Mouse (Mus musculus): ENCODE measurements around the gene Zmynd15.

DNA sequence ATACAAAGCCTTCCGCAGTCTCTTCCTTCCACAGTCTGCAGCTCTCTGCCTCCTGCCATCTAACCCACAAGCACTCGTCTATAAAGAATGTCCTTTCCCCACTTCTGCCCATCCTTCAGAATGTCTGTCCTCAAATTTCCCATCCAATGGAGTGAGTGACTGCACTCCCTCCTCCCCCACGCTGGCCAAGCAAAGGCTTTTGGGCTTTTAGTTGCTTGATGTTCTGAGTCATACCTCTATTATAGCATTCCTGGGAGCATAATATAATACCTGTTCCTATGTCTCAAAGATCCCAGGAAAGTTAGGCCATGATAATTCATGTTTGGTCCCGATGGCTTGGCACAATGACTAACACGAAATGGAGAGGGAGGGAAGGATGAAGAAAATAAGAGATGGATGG, 27.7 kb upstream of the Zmynd15 start:
- TF ChIP-seq CTCF (IDR thresholded peaks at IDR 0.05; ENCODE audit: control insufficient read depth, insufficient read depth, low read length) (no peak), POLR2A (IDR thresholded peaks at IDR 0.05; ENCODE audit: borderline replicate concordance, control insufficient read depth, low read depth, low read length) (no peak)
